Mouse (Mus musculus) CH12.LX (cell line): ENCODE results near the gene Ap4e1. TPM values are rescaled to one million over a fixed set of nuclear protein-coding genes. Genes with fewer than 3 reads are reported as not detected.

Experiments used
- DNase-seq: peaks from one replicate; pipeline ENCODE4 v3.0.0-alpha.2; 2013; ENCODE audit errors: extremely low read depth
- H3K27ac ChIP-seq: 2 replicates; pipeline ENCODE4 v1.5.1; 2012; ENCODE audit warnings: low read depth, mild to moderate bottlenecking, control low read depth, moderate library complexity; ENCODE audit not compliant: insufficient read depth
- H3K27me3 ChIP-seq: replicated peaks from 2 replicates; pipeline ENCODE3; 2012; ENCODE audit warnings: inconsistent platforms
- H3K36me3 ChIP-seq, 2 experiments: replicated peaks in 1 of 2; 2 replicates each; pipeline versions ENCODE3 to v1.6.1; 2012; ENCODE audit warnings: inconsistent platforms in 1 of 2, low read length in 1 of 2, mild to moderate bottlenecking in 1 of 2, mixed read lengths in 1 of 2, moderate library complexity in 1 of 2; ENCODE audit not compliant: control insufficient read depth in 1 of 2, insufficient read depth in 1 of 2
- H3K4me1 ChIP-seq, 2 experiments: 2 replicates each; pipeline ENCODE4 v1.6.1; 2012; ENCODE audit warnings: inconsistent platforms in 1 of 2, moderate library complexity in 1 of 2; ENCODE audit not compliant: insufficient read depth in 2 of 2, control insufficient read depth in 1 of 2
- H3K4me2 ChIP-seq: 2 replicates; pipeline ENCODE4 v1.6.1; 2012; ENCODE audit warnings: low read depth, mild to moderate bottlenecking, control low read depth; ENCODE audit not compliant: poor library complexity, insufficient read depth, severe bottlenecking
- H3K4me3 ChIP-seq, 3 experiments: fragments of 150-350 bp in 1 of 3; sonication (generic) in 1 of 3; replicated peaks in 1 of 3; 2 replicates each; pipeline versions ENCODE3 to v1.5.1; 2011 to 2012; ENCODE audit warnings: low read depth in 2 of 3, low read length in 2 of 3, mild to moderate bottlenecking in 2 of 3, moderate library complexity in 2 of 3, control low read depth in 1 of 3, improper control_type of control experiment in 1 of 3, inconsistent platforms in 1 of 3, mixed read lengths in 1 of 3; ENCODE audit not compliant: poor library complexity in 1 of 3
- H3K79me2 ChIP-seq: replicated peaks from 2 replicates; pipeline ENCODE4 v1.6.1; 2012; ENCODE audit warnings: mild to moderate bottlenecking, moderate library complexity; ENCODE audit not compliant: control insufficient read depth, poor library complexity, insufficient read depth, severe bottlenecking; ENCODE audit errors: extremely low read depth
- H3K9ac ChIP-seq: 2 replicates; pipeline ENCODE4 v1.6.1; 2012; ENCODE audit warnings: low read depth, mild to moderate bottlenecking, control low read depth, moderate library complexity; ENCODE audit not compliant: insufficient read depth
- H3K9me3 ChIP-seq: replicated peaks from 2 replicates; pipeline ENCODE3; 2012; ENCODE audit warnings: low read length, inconsistent platforms, mixed read lengths
- BHLHE40 ChIP-seq: IDR thresholded peaks from 2 replicates; pipeline ENCODE4 v1.6.1; 2011; ENCODE audit warnings: mild to moderate bottlenecking, low read depth, low read length, improper control_type of control experiment
- CTCF ChIP-seq, 2 experiments: IDR thresholded peaks in 1 of 2; conservative IDR thresholded peaks in 1 of 2; 2 replicates each; pipeline ENCODE4 v1.5.1; 2011 to 2012; ENCODE audit warnings: low read depth in 2 of 2, low read length in 2 of 2, improper control_type of control experiment in 1 of 2, inconsistent platforms in 1 of 2, mild to moderate bottlenecking in 1 of 2, moderate library complexity in 1 of 2
- HCFC1 ChIP-seq: IDR thresholded peaks from 2 replicates; pipeline ENCODE4 v1.6.1; 2012; ENCODE audit warnings: low read depth, mild to moderate bottlenecking, inconsistent platforms, low read length, improper control_type of control experiment
- JUND ChIP-seq: conservative IDR thresholded peaks from 2 replicates; pipeline ENCODE4 v1.6.1; 2011; ENCODE audit warnings: low read depth, low read length, improper control_type of control experiment
- MAFK ChIP-seq: IDR thresholded peaks from 2 replicates; pipeline ENCODE4 v1.6.1; 2011; ENCODE audit warnings: low read length, improper control_type of control experiment; ENCODE audit not compliant: insufficient replicate concordance
- MAX ChIP-seq: IDR thresholded peaks from 2 replicates; pipeline ENCODE4 v1.6.1; 2011; ENCODE audit warnings: low read length, improper control_type of control experiment
- NELFE ChIP-seq: IDR thresholded peaks from 2 replicates; pipeline ENCODE4 v1.6.1; 2011; ENCODE audit warnings: low read depth, low read length, improper control_type of control experiment
- NRF1 ChIP-seq: IDR thresholded peaks from 2 replicates; pipeline ENCODE4 v1.6.1; 2014; ENCODE audit warnings: low read depth, mild to moderate bottlenecking, inconsistent platforms, low read length, improper control_type of control experiment, moderate library complexity
- PAX5 ChIP-seq: IDR thresholded peaks from 2 replicates; pipeline ENCODE4 v1.6.1; 2012; ENCODE audit warnings: low read length, inconsistent platforms, mixed read lengths
- POLR2A ChIP-seq: IDR thresholded peaks from 2 replicates; pipeline ENCODE4 v1.6.1; 2011; ENCODE audit warnings: low read depth, mild to moderate bottlenecking, improper control_type of control experiment, low read length
- POLR2AphosphoS2 ChIP-seq: IDR thresholded peaks from 2 replicates; pipeline ENCODE4 v1.6.1; 2011; ENCODE audit warnings: low read depth, low read length, improper control_type of control experiment
- RAD21 ChIP-seq: IDR thresholded peaks from 2 replicates; pipeline ENCODE4 v1.6.1; 2011; ENCODE audit warnings: low read depth, mild to moderate bottlenecking, low read length, improper control_type of control experiment, moderate library complexity
- SMC3 ChIP-seq: IDR thresholded peaks from 2 replicates; pipeline ENCODE4 v1.6.1; 2011; ENCODE audit warnings: low read depth, low read length, improper control_type of control experiment
- TBP ChIP-seq: conservative IDR thresholded peaks from 2 replicates; pipeline ENCODE4 v1.6.1; 2011; ENCODE audit warnings: low read depth, low read length, improper control_type of control experiment
- TCF12 ChIP-seq: IDR thresholded peaks from 2 replicates; pipeline ENCODE4 v1.6.1; 2014; ENCODE audit warnings: low read depth, mild to moderate bottlenecking, inconsistent platforms, low read length, improper control_type of control experiment
- UBTF ChIP-seq: IDR thresholded peaks from 2 replicates; pipeline ENCODE4 v1.6.1; 2012; ENCODE audit warnings: low read depth, mild to moderate bottlenecking, inconsistent platforms, low read length, improper control_type of control experiment, moderate library complexity
- ZKSCAN1 ChIP-seq: IDR thresholded peaks from 2 replicates; pipeline ENCODE4 v1.6.1; 2012; ENCODE audit warnings: low read depth, inconsistent platforms, low read length, improper control_type of control experiment, borderline replicate concordance
- ZNF384 ChIP-seq: IDR thresholded peaks from 2 replicates; pipeline ENCODE4 v1.6.1; 2012; ENCODE audit warnings: low read depth, low read length, improper control_type of control experiment, inconsistent platforms
- dilution Hi-C: fragments of 300-500 bp; cut with MboI; formaldehyde crosslinking; loops from 2 replicates; pipeline ENCODE4 v1.14.3; 2020; ENCODE audit warnings: low sequenced_read_pairs; ENCODE audit not compliant: extremely low pct_unique_long_range_greater_than_20kb, extremely low pct_ligation_motif_present
- in situ Hi-C: fragments of 300-500 bp; cut with MboI; formaldehyde crosslinking; loops from 3 replicates; pipeline ENCODE4 v1.14.3; 2019; ENCODE audit warnings: low sequenced_read_pairs, low pct_ligation_motif_present, low pct_unique_long_range_greater_than_20kb, mixed read lengths
- polyA plus RNA-seq: library from polyadenylated mRNA; unstranded; fragments of >175 nt; gene quantifications from 2 replicates; pipeline ENCODE4 v1.2.1, GENCODE M21; 2012; ENCODE audit warnings: low read depth; ENCODE audit not compliant: insufficient read length
- total RNA-seq, 2 experiments: library from RNA; depleted of rRNA; stranded (reverse); fragments of 300-350 nt in 1 of 2; fragments of >200 nt in 1 of 2; gene quantifications; 2 replicates each; pipeline ENCODE4 v1.2.3; 2012 to 2014

Gene Ap4e1
- total and polyA plus RNA-seq, 3 experiments = 5.8 to 9.6 (median 9.0) TPM

- Histone ChIP-seq H3K4me3 (no peak overlapping the region), H3K9me3 (no peaks in the 10 kb centered on the region), H3K27ac (no peak overlapping the region), H3K4me1 (0 out of 4 replicates have a peak, but pooled peaks cover 0 to 3% of the 10 kb centered on the region in 2 experiments), H3K27me3 (no peaks in the 10 kb centered on the region), H3K36me3 (peaks cover 26 to 64% of the 10 kb centered on the region in 2 experiments), H3K9ac (no peak overlapping the region), H3K4me2 (no peak overlapping the region), H3K79me2 (no peaks in the 10 kb centered on the region)
- dilution Hi-C loops (no loop called here), in situ Hi-C loops (no loop called here)
- no peak for DNase-seq
- no peak for TF ChIP-seq UBTF
- no peak for TF ChIP-seq MAFK
- no peak for TF ChIP-seq POLR2AphosphoS2
- no peak for TF ChIP-seq MAX
- no peak for TF ChIP-seq TCF12
- no peak for TF ChIP-seq TBP
- no peak for TF ChIP-seq ZNF384
- no peak for TF ChIP-seq PAX5
- TF ChIP-seq HCFC1 = no peak
- no peak for TF ChIP-seq RAD21
- no peak for TF ChIP-seq SMC3
- no peak for TF ChIP-seq BHLHE40
- no peak for TF ChIP-seq JUND
- no peak for TF ChIP-seq POLR2A
- no peak for TF ChIP-seq CTCF (conservative IDR thresholded peaks at IDR 0.05 in 1 of 2, IDR thresholded peaks at IDR 0.05 in 1 of 2; ENCODE audit: low read depth in 2 of 2, low read length in 2 of 2)
- TF ChIP-seq NELFE = no peak
- TF ChIP-seq ZKSCAN1 = no peak
- no peak for TF ChIP-seq NRF1
- TF ChIP-seq, all 38 proteins: peak for 0
These were observed 83.5 kb downstream of the Ap4e1 start for GRCm38 (mm10) chr2:127092000-127092399.

GRCm38 (mm10) chr2:127108986-127109385 lies 100.5 kb downstream of the Ap4e1 start:
- Histone ChIP-seq H3K36me3 (peaks cover 76 to 82% of the 10 kb centered on the region in 2 experiments), H3K4me2 (no peak overlapping the region), H3K79me2 (no peaks in the 10 kb centered on the region), H3K4me3 (no peak overlapping the region), H3K4me1 (no peaks in the 10 kb centered on the region), H3K27me3 (no peaks in the 10 kb centered on the region), H3K27ac (no peak overlapping the region), H3K9me3 (peaks cover 14% of the 10 kb centered on the region), H3K9ac (no peak overlapping the region)
- TF ChIP-seq TCF12 = no peak
- in situ Hi-C loops = no loop called here
- dilution Hi-C loops = no loop called here
- no peak for DNase-seq

Other genes with a start within 250 kb of the Ap4e1 start
- 0.84 and 0.89 TPM in 2 replicates for gene Usp50, start 225.2 kb upstream of the Ap4e1 start, total RNA-seq (2012; rRNA removed)
- gene Usp50, start 225.2 kb upstream of the Ap4e1 start, total RNA-seq (2014; rRNA removed) = 3.2 and 3.7 TPM in 2 replicates
- 0.37 TPM in 2 replicates for gene Usp50, start 225.2 kb upstream of the Ap4e1 start, polyA plus RNA-seq
- gene Trpm7, start 132.5 kb upstream of the Ap4e1 start, total RNA-seq (2012; rRNA removed) = 14.1 and 15.7 TPM in 2 replicates
- 30.1 and 36.7 TPM in 2 replicates for gene Trpm7, start 132.5 kb upstream of the Ap4e1 start, total RNA-seq (2014; rRNA removed)
- gene Trpm7, start 132.5 kb upstream of the Ap4e1 start, polyA plus RNA-seq = 23.7 and 25.8 TPM in 2 replicates
- gene Sppl2a, start 75.5 kb upstream of the Ap4e1 start, total RNA-seq (2012; rRNA removed) = 29.8 and 37.4 TPM in 2 replicates
- gene Sppl2a, start 75.5 kb upstream of the Ap4e1 start, total RNA-seq (2014; rRNA removed) = 52.4 and 58.5 TPM in 2 replicates
- 34.0 and 35.3 TPM in 2 replicates for gene Sppl2a, start 75.5 kb upstream of the Ap4e1 start, polyA plus RNA-seq
- 44.4 and 56.5 TPM in 2 replicates for gene Blvra, start 61.9 kb downstream of the Ap4e1 start, total RNA-seq (2012; rRNA removed)
- 69.0 and 78.7 TPM in 2 replicates for gene Blvra, start 61.9 kb downstream of the Ap4e1 start, total RNA-seq (2014; rRNA removed)
- 38.4 and 46.7 TPM in 2 replicates for gene Blvra, start 61.9 kb downstream of the Ap4e1 start, polyA plus RNA-seq
- 55.3 and 56.0 TPM in 2 replicates for gene Ncaph, start 125.2 kb downstream of the Ap4e1 start, total RNA-seq (2012; rRNA removed)
- gene Ncaph, start 125.2 kb downstream of the Ap4e1 start, total RNA-seq (2014; rRNA removed) = 74.1 and 86.6 TPM in 2 replicates
- gene Ncaph, start 125.2 kb downstream of the Ap4e1 start, polyA plus RNA-seq = 53.4 and 58.2 TPM in 2 replicates
- gene Itpripl1, start 134.7 kb downstream of the Ap4e1 start, total RNA-seq (2012; rRNA removed) = 27.5 and 30.6 TPM in 2 replicates
- 15.8 and 19.7 TPM in 2 replicates for gene Itpripl1, start 134.7 kb downstream of the Ap4e1 start, total RNA-seq (2014; rRNA removed)
- 21.4 and 23.4 TPM in 2 replicates for gene Itpripl1, start 134.7 kb downstream of the Ap4e1 start, polyA plus RNA-seq
- 0.93 and 1.3 TPM in 2 replicates for gene 1810024B03Rik, start 199.6 kb downstream of the Ap4e1 start, total RNA-seq (2012; rRNA removed)
- gene 1810024B03Rik, start 199.6 kb downstream of the Ap4e1 start, total RNA-seq (2014; rRNA removed) = 0.63 and 1.2 TPM in 2 replicates
- gene 1810024B03Rik, start 199.6 kb downstream of the Ap4e1 start, polyA plus RNA-seq = 0.77 and 0.94 TPM in 2 replicates
- 90.3 and 99.0 TPM in 2 replicates for gene Snrnp200, start 199.7 kb downstream of the Ap4e1 start, total RNA-seq (2012; rRNA removed)
- gene Snrnp200, start 199.7 kb downstream of the Ap4e1 start, total RNA-seq (2014; rRNA removed) = 74.3 and 75.1 TPM in 2 replicates
- gene Snrnp200, start 199.7 kb downstream of the Ap4e1 start, polyA plus RNA-seq = 100 and 102 TPM in 2 replicates
- gene Ciao1, start 239.1 kb downstream of the Ap4e1 start, total RNA-seq (2012; rRNA removed) = 72.1 and 79.0 TPM in 2 replicates
- gene Ciao1, start 239.1 kb downstream of the Ap4e1 start, total RNA-seq (2014; rRNA removed) = 58.3 and 60.9 TPM in 2 replicates
- gene Ciao1, start 239.1 kb downstream of the Ap4e1 start, polyA plus RNA-seq = 74.3 and 74.5 TPM in 2 replicates
- gene Tmem127, start 239.2 kb downstream of the Ap4e1 start, total RNA-seq (2012; rRNA removed) = 11.5 and 12.0 TPM in 2 replicates
- gene Tmem127, start 239.2 kb downstream of the Ap4e1 start, total RNA-seq (2014; rRNA removed) = 12.3 and 15.8 TPM in 2 replicates
- gene Tmem127, start 239.2 kb downstream of the Ap4e1 start, polyA plus RNA-seq = 11.4 and 11.9 TPM in 2 replicates